Mouse (Mus musculus): ENCODE data around the gene Tet3. TPM values are rescaled to one million over a fixed set of nuclear protein-coding genes. Genes with fewer than 3 reads are reported as not detected.

The Tet3 gene
- polyA plus RNA-seq, 1 experiment from 2014 or later, result 13.7 TPM

- ATAC-seq (ENCODE audit: low read depth), result no peak
- H3K4me1 ChIP-seq (ENCODE audit: control insufficient read depth, low read depth, low read length), result peaks cover 13% of the 10 kb centered on the region
- no peak overlapping the region for H3K9ac ChIP-seq (ENCODE audit: low read depth, low read length)
- no peaks in the 10 kb centered on the region for H3K9me3 ChIP-seq (replicated peaks; ENCODE audit: control insufficient read depth, low read length)
- H3K27ac ChIP-seq (ENCODE audit: low read length), result no peak overlapping the region
- H3K4me3 ChIP-seq (ENCODE audit: low read depth, low read length), result no peak overlapping the region
- H3K4me2 ChIP-seq (ENCODE audit: low read depth, low read length), result no peak overlapping the region
- no peaks in the 10 kb centered on the region for H3K36me3 ChIP-seq (ENCODE audit: control insufficient read depth, insufficient read depth)
- H3K27me3 ChIP-seq (ENCODE audit: control insufficient read depth, insufficient read depth, low read depth, low read length), result no peaks in the 10 kb centered on the region
- 82% methylated on average over 6 of the region's 6 CpGs for WGBS (ENCODE audit: insufficient replicate concordance)
Measured at GRCm38 (mm10) chr6:83427512-83427911, 31.4 kb downstream of the Tet3 start.

GRCm38 (mm10) chr6:83426576-83426975, 32.3 kb downstream of the Tet3 start:
- no peaks in the 10 kb centered on the region for H3K9me3 ChIP-seq (replicated peaks; ENCODE audit: control insufficient read depth, low read length)
- WGBS (ENCODE audit: insufficient replicate concordance), result 76% methylated on average over 3 of the region's 3 CpGs
- peaks cover 17% of the 10 kb centered on the region for H3K4me1 ChIP-seq (ENCODE audit: control insufficient read depth, low read depth, low read length)
- H3K36me3 ChIP-seq (ENCODE audit: control insufficient read depth, insufficient read depth), result no peaks in the 10 kb centered on the region
- no peak overlapping the region for H3K4me3 ChIP-seq (ENCODE audit: low read depth, low read length)
- H3K27me3 ChIP-seq (ENCODE audit: control insufficient read depth, insufficient read depth, low read depth, low read length), result no peaks in the 10 kb centered on the region
- no peak overlapping the region for H3K9ac ChIP-seq (ENCODE audit: low read depth, low read length)
- no peak overlapping the region for H3K4me2 ChIP-seq (ENCODE audit: low read depth, low read length)
- H3K27ac ChIP-seq (ENCODE audit: low read length), result no peak overlapping the region
- ATAC-seq (ENCODE audit: low read depth), result no peak

GRCm38 (mm10) chr6:83424053-83424404, 34.9 kb downstream of the Tet3 start:
- no peaks in the 10 kb centered on the region for H3K9me3 ChIP-seq (replicated peaks; ENCODE audit: control insufficient read depth, low read length)
- H3K4me3 ChIP-seq (ENCODE audit: low read depth, low read length), result no peak overlapping the region
- no peaks in the 10 kb centered on the region; the same call in 1 of the 2 replicates for H3K36me3 ChIP-seq (ENCODE audit: control insufficient read depth, insufficient read depth)
- peaks cover 17% of the 10 kb centered on the region for H3K4me1 ChIP-seq (ENCODE audit: control insufficient read depth, low read depth, low read length)
- H3K27ac ChIP-seq (ENCODE audit: low read length), result no peak overlapping the region
- no peak for ATAC-seq (ENCODE audit: low read depth)
- H3K9ac ChIP-seq (ENCODE audit: low read depth, low read length), result no peak overlapping the region
- no peak overlapping the region for H3K4me2 ChIP-seq (ENCODE audit: low read depth, low read length)
- 77% methylated on average over 4 of the region's 4 CpGs for WGBS (ENCODE audit: insufficient replicate concordance)
- no peaks in the 10 kb centered on the region for H3K27me3 ChIP-seq (ENCODE audit: control insufficient read depth, insufficient read depth, low read depth, low read length)

GRCm38 (mm10) chr6:83423400-83424052, 35.4 kb downstream of the Tet3 start:
- Histone ChIP-seq H3K9ac (ENCODE audit: low read depth, low read length) (no peak overlapping the region), H3K9me3 (replicated peaks; ENCODE audit: control insufficient read depth, low read length) (no peaks in the 10 kb centered on the region), H3K4me2 (ENCODE audit: low read depth, low read length) (no peak overlapping the region), H3K27ac (ENCODE audit: low read length) (no peak overlapping the region), H3K4me1 (ENCODE audit: control insufficient read depth, low read depth, low read length) (peaks cover 15% of the 10 kb centered on the region), H3K27me3 (ENCODE audit: control insufficient read depth, insufficient read depth, low read depth, low read length) (no peaks in the 10 kb centered on the region), H3K36me3 (ENCODE audit: control insufficient read depth, insufficient read depth) (no peaks in the 10 kb centered on the region; the same call in 1 of the 2 replicates), H3K4me3 (ENCODE audit: low read depth, low read length) (no peak overlapping the region)
- no peak for ATAC-seq (ENCODE audit: low read depth)
- 74% methylated on average over 8 of the region's 8 CpGs for WGBS (ENCODE audit: insufficient replicate concordance)

DNA sequence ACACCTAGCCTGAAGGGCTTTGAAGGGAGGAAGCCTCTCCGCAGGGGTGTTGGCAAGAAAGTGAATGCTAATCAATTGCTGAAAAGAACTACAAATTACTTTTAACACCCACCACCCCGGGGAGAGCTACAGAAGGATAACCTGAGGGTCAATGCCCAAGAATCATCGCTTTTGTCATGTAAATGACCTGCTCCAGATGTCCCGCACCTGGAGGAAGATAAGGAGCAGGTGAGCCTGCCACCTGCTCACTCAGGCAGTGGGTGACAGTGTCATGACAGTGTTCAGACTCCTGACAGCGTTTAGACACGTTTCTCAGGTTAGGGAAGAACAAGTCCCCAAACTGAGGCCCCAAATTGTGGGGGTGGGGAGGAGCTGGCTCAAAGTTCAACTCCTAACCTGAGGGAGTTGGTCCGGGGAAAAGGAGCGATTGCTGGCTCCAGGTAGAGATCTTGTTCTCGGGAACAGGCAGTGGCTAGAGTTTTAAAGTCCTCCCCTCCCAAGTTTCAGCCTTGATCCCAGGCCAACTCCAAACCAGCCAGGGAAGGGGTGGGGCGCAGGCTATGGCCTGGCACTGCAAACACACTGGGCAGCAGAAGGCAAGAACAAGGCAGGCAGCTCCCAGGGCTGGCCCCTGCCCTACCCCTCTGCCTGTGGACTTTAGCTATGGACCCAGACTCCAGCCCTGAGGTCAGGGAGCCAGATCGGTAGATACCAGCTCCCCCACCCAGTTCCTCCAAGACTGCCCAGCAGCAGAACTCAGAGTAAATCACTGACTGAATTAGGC, 36.8 kb downstream of the Tet3 start:
- peak; percentile 75 for ATAC-seq (ENCODE audit: low read depth)
- Histone ChIP-seq H3K9me3 (replicated peaks; ENCODE audit: control insufficient read depth, low read length) (no peaks in the 10 kb centered on the region), H3K27ac (ENCODE audit: low read length) (no peak overlapping the region), H3K4me2 (ENCODE audit: low read depth, low read length) (no peak overlapping the region), H3K9ac (ENCODE audit: low read depth, low read length) (no peak overlapping the region), H3K36me3 (ENCODE audit: control insufficient read depth, insufficient read depth) (no peaks in the 10 kb centered on the region; the same call in 1 of the 2 replicates), H3K4me3 (ENCODE audit: low read depth, low read length) (no peak overlapping the region), H3K4me1 (ENCODE audit: control insufficient read depth, low read depth, low read length) (peaks cover 9% of the 10 kb centered on the region), H3K27me3 (ENCODE audit: control insufficient read depth, insufficient read depth, low read depth, low read length) (no peaks in the 10 kb centered on the region)
- WGBS (ENCODE audit: insufficient replicate concordance), result 54% methylated on average over 11 of the region's 11 CpGs

DNA sequence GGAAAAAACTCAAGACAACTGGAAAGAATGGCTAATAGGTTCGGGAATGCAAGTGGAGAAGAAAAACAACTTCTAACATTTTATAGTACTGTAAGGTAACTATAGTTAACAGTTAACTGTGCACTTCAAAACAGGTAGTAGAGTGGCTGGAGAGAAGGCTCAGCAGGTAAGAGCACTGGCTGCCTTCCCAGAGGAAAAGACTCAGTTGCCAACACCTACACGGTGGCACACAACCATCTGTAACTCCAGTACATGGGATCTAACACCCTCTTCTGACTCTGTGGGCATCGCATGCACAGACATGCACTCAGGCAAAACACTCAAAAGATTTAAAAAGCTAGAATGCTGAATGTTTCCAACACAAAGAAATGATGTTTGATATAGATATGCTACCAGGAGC, 39.4 kb downstream of the Tet3 start:
- H3K4me1 ChIP-seq (ENCODE audit: control insufficient read depth, low read depth, low read length), result peaks cover 19% of the 10 kb centered on the region
- no peak overlapping the region for H3K4me3 ChIP-seq (ENCODE audit: low read depth, low read length)
- no peaks in the 10 kb centered on the region for H3K9me3 ChIP-seq (replicated peaks; ENCODE audit: control insufficient read depth, low read length)
- no peaks in the 10 kb centered on the region for H3K27me3 ChIP-seq (ENCODE audit: control insufficient read depth, insufficient read depth, low read depth, low read length)
- WGBS (ENCODE audit: insufficient replicate concordance), result 77% methylated on average over 3 of the region's 3 CpGs
- H3K27ac ChIP-seq (ENCODE audit: low read length), result no peak overlapping the region
- no peaks in the 10 kb centered on the region; the same call in 1 of the 2 replicates for H3K36me3 ChIP-seq (ENCODE audit: control insufficient read depth, insufficient read depth)
- H3K9ac ChIP-seq (ENCODE audit: low read depth, low read length), result no peak overlapping the region
- H3K4me2 ChIP-seq (ENCODE audit: low read depth, low read length), result no peak overlapping the region
- no peak for ATAC-seq (ENCODE audit: low read depth)

- no peak overlapping the region for H3K4me3 ChIP-seq (ENCODE audit: low read depth, low read length)
- ATAC-seq (ENCODE audit: low read depth), result no peak
- WGBS (ENCODE audit: insufficient replicate concordance), result 51% methylated on average over 3 of the region's 3 CpGs
- no peaks in the 10 kb centered on the region; the same call in 1 of the 2 replicates for H3K36me3 ChIP-seq (ENCODE audit: control insufficient read depth, insufficient read depth)
- H3K4me2 ChIP-seq (ENCODE audit: low read depth, low read length), result no peak overlapping the region
- H3K9ac ChIP-seq (ENCODE audit: low read depth, low read length), result no peak overlapping the region
- no peaks in the 10 kb centered on the region for H3K27me3 ChIP-seq (ENCODE audit: control insufficient read depth, insufficient read depth, low read depth, low read length)
- no peaks in the 10 kb centered on the region for H3K9me3 ChIP-seq (replicated peaks; ENCODE audit: control insufficient read depth, low read length)
- peaks cover 18% of the 10 kb centered on the region for H3K4me1 ChIP-seq (ENCODE audit: control insufficient read depth, low read depth, low read length)
- no peak overlapping the region for H3K27ac ChIP-seq (ENCODE audit: low read length)
Measured at GRCm38 (mm10) chr6:83417531-83417930, 41.4 kb downstream of the Tet3 start.

- no peak for ATAC-seq (ENCODE audit: low read depth)
- 77% methylated on average over 2 of the region's 2 CpGs for WGBS (ENCODE audit: insufficient replicate concordance)
- H3K9ac ChIP-seq (ENCODE audit: low read depth, low read length), result no peak overlapping the region
- H3K27me3 ChIP-seq (ENCODE audit: control insufficient read depth, insufficient read depth, low read depth, low read length), result no peaks in the 10 kb centered on the region
- H3K27ac ChIP-seq (ENCODE audit: low read length), result no peak overlapping the region
- H3K9me3 ChIP-seq (replicated peaks; ENCODE audit: control insufficient read depth, low read length), result no peaks in the 10 kb centered on the region
- no peak overlapping the region for H3K4me3 ChIP-seq (ENCODE audit: low read depth, low read length)
- no peaks in the 10 kb centered on the region; the same call in 1 of the 2 replicates for H3K36me3 ChIP-seq (ENCODE audit: control insufficient read depth, insufficient read depth)
- peaks cover 21% of the 10 kb centered on the region for H3K4me1 ChIP-seq (ENCODE audit: control insufficient read depth, low read depth, low read length)
- no peak overlapping the region for H3K4me2 ChIP-seq (ENCODE audit: low read depth, low read length)
Measured at GRCm38 (mm10) chr6:83417104-83417502, 41.8 kb downstream of the Tet3 start.
